Mouse (Mus musculus) heart, postnatal 4 days (tissue): ENCODE measurements at regions not wholly inside any gene's neighbourhood (a gene's known extent, or its start where the extent isn't known, plus 50 kb on each side); places are given as distances from the start of the nearest gene placed in this dataset.
"Not testable (repeated sequence)": the region's sequence is repeated elsewhere in the genome, so short reads cannot be mapped to it uniquely, and the experiment has no call there.

ENCODE experiments used
- DNase-seq: peaks from one replicate; pipeline ENCODE4 v3.0.0; 2021

GRCm38 (mm10) chr13:70012123-70012522 lies 209.9 kb downstream of the Med10 start:
- no peak for DNase-seq

GRCm38 (mm10) chr13:70015183-70015582 lies 213.0 kb downstream of the Med10 start:
- no peak for DNase-seq

- no peak for DNase-seq
Measured at GRCm38 (mm10) chr13:70017535-70017934, 215.3 kb downstream of the Med10 start.

- no peak for DNase-seq
Measured at GRCm38 (mm10) chr13:70019999-70020838, 218.0 kb downstream of the Med10 start.

GRCm38 (mm10) chr13:70033249-70033648 lies 231.1 kb downstream of the Med10 start:
- no peak for DNase-seq

- no peak for DNase-seq
Measured at GRCm38 (mm10) chr13:70033763-70034162, 231.6 kb downstream of the Med10 start.

- no peak for DNase-seq
Measured at GRCm38 (mm10) chr13:70037985-70038667, 235.9 kb downstream of the Med10 start.

GRCm38 (mm10) chr13:70057920-70058319 lies 255.7 kb downstream of the Med10 start:
- no peak for DNase-seq

GRCm38 (mm10) chr13:70061363-70061945 lies 259.3 kb downstream of the Med10 start:
- no peak for DNase-seq

GRCm38 (mm10) chr13:70073655-70074054 lies 271.5 kb downstream of the Med10 start:
- DNase-seq: no peak

GRCm38 (mm10) chr13:70075353-70075752 lies 273.2 kb downstream of the Med10 start:
- DNase-seq: no peak

GRCm38 (mm10) chr13:70081108-70081507 lies 278.9 kb downstream of the Med10 start:
- no peak for DNase-seq

GRCm38 (mm10) chr13:70092886-70093285 lies 290.7 kb downstream of the Med10 start:
- no peak for DNase-seq

- DNase-seq: no peak
Measured at GRCm38 (mm10) chr13:70093970-70094369, 291.8 kb downstream of the Med10 start.

GRCm38 (mm10) chr13:70096430-70097301 lies 294.5 kb downstream of the Med10 start:
- peak; percentile 17 for DNase-seq

GRCm38 (mm10) chr13:70100091-70100490 lies 297.9 kb downstream of the Med10 start:
- DNase-seq: not testable (repeated sequence)

- no peak for DNase-seq
Measured at GRCm38 (mm10) chr13:70103021-70103420, 300.8 kb downstream of the Med10 start.

- not testable (repeated sequence) for DNase-seq
Measured at GRCm38 (mm10) chr13:70103491-70103890, 301.3 kb downstream of the Med10 start.

GRCm38 (mm10) chr13:70103903-70104302 lies 301.7 kb downstream of the Med10 start:
- DNase-seq: no peak

GRCm38 (mm10) chr13:70115576-70115975 lies 313.4 kb downstream of the Med10 start:
- DNase-seq: no peak

GRCm38 (mm10) chr13:70124860-70125545 lies 322.8 kb downstream of the Med10 start:
- DNase-seq: no peak

GRCm38 (mm10) chr13:70127310-70127709 lies 325.1 kb downstream of the Med10 start:
- DNase-seq: no peak
